Mouse (Mus musculus) E14TG2a.4 (cell line): ENCODE measurements around the gene Trappc5.
A peak's percentile ranks its signal among the peaks of the same experiment; 100 is the strongest.

Experiments used
- H3K27me3 ChIP-seq: 2 replicates; pipeline ENCODE4 v1.6.1; 2014; ENCODE audit warnings: low read length, control low read depth; ENCODE audit not compliant: insufficient read depth
- H3K36me3 ChIP-seq: 2 replicates; pipeline ENCODE4 v1.6.1; 2014; ENCODE audit warnings: low read length, control low read depth; ENCODE audit not compliant: insufficient read depth
- H3K4me1 ChIP-seq: replicated peaks from 2 replicates; pipeline ENCODE4 v1.6.1; 2014; ENCODE audit warnings: low read depth, low read length, control low read depth
- H3K4me3 ChIP-seq: replicated peaks from 2 replicates; pipeline ENCODE4 v1.5.1; 2014; ENCODE audit warnings: mild to moderate bottlenecking, low read length
- H3K9me3 ChIP-seq: 2 replicates; pipeline ENCODE4 v1.6.1; 2014; ENCODE audit warnings: low read length, control low read depth
- CTCF ChIP-seq: conservative IDR thresholded peaks from 2 replicates; pipeline ENCODE4 v1.5.1; 2014; ENCODE audit warnings: low read length
- NANOG ChIP-seq: IDR thresholded peaks from 2 replicates; pipeline ENCODE4 v1.6.1; 2014; ENCODE audit warnings: borderline replicate concordance, low read length, mixed read lengths
- POU5F1 ChIP-seq: IDR thresholded peaks from 2 replicates; pipeline ENCODE4 v1.6.1; 2014; ENCODE audit warnings: low read length, borderline replicate concordance

Gene Trappc5

GRCm38 (mm10) chr8:3682435-3682834 is 6.3 kb downstream of the Trappc5 start:
- Histone ChIP-seq H3K27me3 (peaks cover 5% of the 10 kb centered on the region; the same call in 1 of the 2 replicates), H3K9me3 (no peaks in the 10 kb centered on the region), H3K4me1 (peaks cover 27% of the 10 kb centered on the region), H3K4me3 (no peak overlapping the region), H3K36me3 (peaks cover 33% of the 10 kb centered on the region)
- TF ChIP-seq CTCF (no peak), POU5F1 (no peak), NANOG (no peak)

GRCm38 (mm10) chr8:3683408-3684176 is 7.5 kb downstream of the Trappc5 start:
- TF ChIP-seq POU5F1 (no peak), CTCF (no peak), NANOG (no peak)
- no peak overlapping the region for H3K4me3 ChIP-seq

GRCm38 (mm10) chr8:3684530-3684929 is 8.4 kb downstream of the Trappc5 start:
- Histone ChIP-seq H3K27me3 (peaks cover 10% of the 10 kb centered on the region), H3K4me3 (no peak overlapping the region), H3K9me3 (peaks cover 6% of the 10 kb centered on the region; the same call in 1 of the 2 replicates), H3K4me1 (peaks cover 7% of the 10 kb centered on the region), H3K36me3 (peaks cover 26% of the 10 kb centered on the region)
- no peak for TF ChIP-seq NANOG
- no peak for TF ChIP-seq CTCF
- TF ChIP-seq POU5F1: no peak

More at GRCm38 (mm10) chr8:3683408-3684176, 7.5 kb downstream of the Trappc5 start:
- H3K27me3 ChIP-seq: peaks cover 9% of the 10 kb centered on the region
- H3K36me3 ChIP-seq: peaks cover 33% of the 10 kb centered on the region
- peaks cover 16% of the 10 kb centered on the region for H3K4me1 ChIP-seq
- no peaks in the 10 kb centered on the region for H3K9me3 ChIP-seq

GRCm38 (mm10) chr8:3685422-3685821 is 9.3 kb downstream of the Trappc5 start:
- H3K27me3 ChIP-seq: peaks cover 16% of the 10 kb centered on the region
- peaks cover 17% of the 10 kb centered on the region for H3K36me3 ChIP-seq
- no peaks in the 10 kb centered on the region; the same call in 1 of the 2 replicates for H3K4me1 ChIP-seq
- H3K4me3 ChIP-seq: no peak overlapping the region
- no peak for TF ChIP-seq POU5F1
- TF ChIP-seq CTCF: no peak
- no peak for TF ChIP-seq NANOG
- peaks cover 9% of the 10 kb centered on the region; the same call in 1 of the 2 replicates for H3K9me3 ChIP-seq

GRCm38 (mm10) chr8:3687537-3687936 is 11.4 kb downstream of the Trappc5 start:
- Histone ChIP-seq H3K9me3 (peaks cover 23% of the 10 kb centered on the region), H3K27me3 (peaks cover 16% of the 10 kb centered on the region), H3K4me1 (no peaks in the 10 kb centered on the region; the same call in 1 of the 2 replicates), H3K36me3 (0 out of 2 replicates have a peak, but pooled peaks cover under 1% of the 10 kb centered on the region), H3K4me3 (no peak overlapping the region)
- TF ChIP-seq POU5F1 (peak; percentile 2; the same call in 1 of the 2 replicates), CTCF (no peak), NANOG (no peak)

- no peak overlapping the region for H3K4me3 ChIP-seq
- H3K9me3 ChIP-seq: peaks cover 53% of the 10 kb centered on the region
- TF ChIP-seq CTCF: no peak
- TF ChIP-seq NANOG: no peak
- TF ChIP-seq POU5F1: no peak
- peaks cover 16% of the 10 kb centered on the region for H3K27me3 ChIP-seq
- H3K36me3 ChIP-seq: no peaks in the 10 kb centered on the region
- H3K4me1 ChIP-seq: no peaks in the 10 kb centered on the region
Measured at GRCm38 (mm10) chr8:3690774-3691173, 14.7 kb downstream of the Trappc5 start.

GRCm38 (mm10) chr8:3694121-3694520 is 18.0 kb downstream of the Trappc5 start, which contains the start of gene Fcer2a:
Fcer2a (minus strand) TSS chr8:3694175.
- H3K4me3 ChIP-seq: no peak within 1 kb of the TSS
- H3K27me3 ChIP-seq: peaks cover 7% of the 10 kb centered on the region; the same call in 1 of the 2 replicates
- no peaks in the 10 kb centered on the region for H3K4me1 ChIP-seq
- no peak for TF ChIP-seq POU5F1
- no peak for TF ChIP-seq CTCF
- no peak for TF ChIP-seq NANOG
- H3K9me3 ChIP-seq: peaks cover 81% of the 10 kb centered on the region
- H3K36me3 ChIP-seq: no peaks in the 10 kb centered on the region

GRCm38 (mm10) chr8:3701491-3701890 is 25.4 kb downstream of the Trappc5 start:
- TF ChIP-seq POU5F1: no peak
- no peak for TF ChIP-seq NANOG
- TF ChIP-seq CTCF: no peak
- no peak overlapping the region for H3K4me3 ChIP-seq
- H3K27me3 ChIP-seq: no peaks in the 10 kb centered on the region
- H3K9me3 ChIP-seq: peaks cover 70% of the 10 kb centered on the region
- H3K4me1 ChIP-seq: no peaks in the 10 kb centered on the region
- no peaks in the 10 kb centered on the region for H3K36me3 ChIP-seq

- no peaks in the 10 kb centered on the region for H3K36me3 ChIP-seq
- no peaks in the 10 kb centered on the region for H3K27me3 ChIP-seq
- no peaks in the 10 kb centered on the region for H3K4me1 ChIP-seq
- TF ChIP-seq POU5F1: no peak
- TF ChIP-seq CTCF: no peak
- H3K9me3 ChIP-seq: peaks cover 31% of the 10 kb centered on the region
- H3K4me3 ChIP-seq: no peak overlapping the region
Measured at GRCm38 (mm10) chr8:3705711-3706110, 29.6 kb downstream of the Trappc5 start.
